Mouse (Mus musculus) inflammation-experienced regulatory T-cells, adult 16 weeks (primary cell): Measurements from ENCODE around the gene Duxbl3. TPM values are rescaled to one million over a fixed set of nuclear protein-coding genes. Genes with fewer than 3 reads are reported as not detected.

Experiments used
- polyA plus RNA-seq: library from polyadenylated mRNA; unstranded; fragments of 100-300 nt; shearing (Covaris generic); gene quantifications from one replicate; pipeline ENCODE4 v1.2.1, GENCODE M21; 2017

Duxbl3 gene
- polyA plus RNA-seq = not detected

GRCm38 (mm10) chr14:26257756-26258617, at the start of gene Duxbl3:
Duxbl3 (plus strand) TSS chr14:26257962.

Other genes with a start within 250 kb of the Duxbl3 start
- not detected for gene Gm9780, start 215.3 kb upstream of the Duxbl3 start, polyA plus RNA-seq
- 210 TPM for gene Tmem254c, start 190.6 kb upstream of the Duxbl3 start, polyA plus RNA-seq
- not detected for gene Cphx2, start 176.4 kb upstream of the Duxbl3 start, polyA plus RNA-seq
- not detected for gene Cphx3, start 175.7 kb upstream of the Duxbl3 start, polyA plus RNA-seq
- gene Duxbl2, start 139.6 kb upstream of the Duxbl3 start, polyA plus RNA-seq = not detected
- not detected for gene Plac9b, start 75.5 kb upstream of the Duxbl3 start, polyA plus RNA-seq
- 88.7 TPM for gene Tmem254b, start 50.9 kb upstream of the Duxbl3 start, polyA plus RNA-seq